Mouse (Mus musculus): Measurements from ENCODE around the gene Camta2. TPM values are rescaled to one million over a fixed set of nuclear protein-coding genes. Genes with fewer than 3 reads are reported as not detected.
A peak's percentile ranks its signal among the peaks of the same experiment; 100 is the strongest.

Camta2 gene
- total and polyA plus RNA-seq, 2 experiments from 2014 or later, result 24.0 to 24.5 TPM

- Histone ChIP-seq H3K4me2 (ENCODE audit: low read depth, low read length, poor library complexity, severe bottlenecking) (no peak overlapping the region), H3K4me3 (ENCODE audit: low read depth, low read length) (no peak overlapping the region), H3K36me3 (ENCODE audit: insufficient read depth, low read length) (peaks cover 27% of the 10 kb centered on the region), H3K9ac (replicated peaks; ENCODE audit: low read length, poor library complexity, severe bottlenecking) (no peak overlapping the region), H3K4me1 (ENCODE audit: insufficient read depth, low read length) (peaks cover 10% of the 10 kb centered on the region), H3K9me3 (ENCODE audit: low read length) (no peaks in the 10 kb centered on the region), H3K27me3 (ENCODE audit: insufficient read depth, low read length) (no peaks in the 10 kb centered on the region), H3K27ac (ENCODE audit: low read depth, low read length) (no peak overlapping the region)
- no peak for TF ChIP-seq CTCF (IDR thresholded peaks at IDR 0.05)
- 80% methylated on average over 2 of the region's 2 CpGs for WGBS
- no peak for DNase-seq (ENCODE audit: low spot score)
- ATAC-seq (ENCODE audit: low FRiP score), result no peak
Measured at GRCm38 (mm10) chr11:70651391-70651790, 36.5 kb downstream of the Camta2 start.

- H3K27me3 ChIP-seq (ENCODE audit: insufficient read depth, low read length), result no peaks in the 10 kb centered on the region
- DNase-seq (ENCODE audit: low spot score) (no peak), ATAC-seq (ENCODE audit: low FRiP score) (no peak)
- no peak overlapping the region for H3K9ac ChIP-seq (replicated peaks; ENCODE audit: low read length, poor library complexity, severe bottlenecking)
- no peak for TF ChIP-seq CTCF (IDR thresholded peaks at IDR 0.05)
- H3K36me3 ChIP-seq (ENCODE audit: insufficient read depth, low read length), result peaks cover 27% of the 10 kb centered on the region
- peaks cover 13% of the 10 kb centered on the region for H3K4me1 ChIP-seq (ENCODE audit: insufficient read depth, low read length)
- H3K4me2 ChIP-seq (ENCODE audit: low read depth, low read length, poor library complexity, severe bottlenecking), result no peak overlapping the region
- no peak overlapping the region for H3K27ac ChIP-seq (ENCODE audit: low read depth, low read length)
- whole genome bisulfite sequencing, result 80% methylated on average over 12 of the region's 12 CpGs
- H3K4me3 ChIP-seq (ENCODE audit: low read depth, low read length), result no peak overlapping the region
- H3K9me3 ChIP-seq (ENCODE audit: low read length), result no peaks in the 10 kb centered on the region
Measured at GRCm38 (mm10) chr11:70650322-70651175, 37.4 kb downstream of the Camta2 start.

- H3K4me2 ChIP-seq (ENCODE audit: low read depth, low read length, poor library complexity, severe bottlenecking), result no peak overlapping the region
- TF ChIP-seq CTCF (IDR thresholded peaks at IDR 0.05), result no peak
- DNase-seq (ENCODE audit: low spot score) (no peak), ATAC-seq (ENCODE audit: low FRiP score) (no peak)
- no peak overlapping the region for H3K9ac ChIP-seq (replicated peaks; ENCODE audit: low read length, poor library complexity, severe bottlenecking)
- H3K27me3 ChIP-seq (ENCODE audit: insufficient read depth, low read length), result no peaks in the 10 kb centered on the region
- H3K4me3 ChIP-seq (ENCODE audit: low read depth, low read length), result no peak overlapping the region
- peaks cover 13% of the 10 kb centered on the region for H3K4me1 ChIP-seq (ENCODE audit: insufficient read depth, low read length)
- no peaks in the 10 kb centered on the region for H3K9me3 ChIP-seq (ENCODE audit: low read length)
- H3K27ac ChIP-seq (ENCODE audit: low read depth, low read length), result no peak overlapping the region
- H3K36me3 ChIP-seq (ENCODE audit: insufficient read depth, low read length), result peaks cover 38% of the 10 kb centered on the region
- WGBS, result 87% methylated on average over 8 of the region's 8 CpGs
Measured at GRCm38 (mm10) chr11:70649185-70649734, 38.6 kb downstream of the Camta2 start.

GRCm38 (mm10) chr11:70648512-70648911 lies 39.4 kb downstream of the Camta2 start:
- no peak for TF ChIP-seq CTCF (IDR thresholded peaks at IDR 0.05)
- H3K9me3 ChIP-seq (ENCODE audit: low read length), result no peaks in the 10 kb centered on the region
- ATAC-seq (ENCODE audit: low FRiP score), result no peak
- peaks cover 13% of the 10 kb centered on the region for H3K4me1 ChIP-seq (ENCODE audit: insufficient read depth, low read length)
- no peak overlapping the region for H3K4me3 ChIP-seq (ENCODE audit: low read depth, low read length)
- no peak overlapping the region for H3K27ac ChIP-seq (ENCODE audit: low read depth, low read length)
- H3K36me3 ChIP-seq (ENCODE audit: insufficient read depth, low read length), result peaks cover 39% of the 10 kb centered on the region
- peak overlapping the region; percentile 100; the same call in 1 of the 2 replicates for H3K4me2 ChIP-seq (ENCODE audit: low read depth, low read length, poor library complexity, severe bottlenecking)
- no peak for DNase-seq (ENCODE audit: low spot score)
- 90% methylated on average over 4 of the region's 4 CpGs for WGBS
- H3K27me3 ChIP-seq (ENCODE audit: insufficient read depth, low read length), result no peaks in the 10 kb centered on the region
- no peak overlapping the region; the same call in 1 of the 2 replicates for H3K9ac ChIP-seq (replicated peaks; ENCODE audit: low read length, poor library complexity, severe bottlenecking)

- H3K36me3 ChIP-seq (ENCODE audit: insufficient read depth, low read length), result peaks cover 39% of the 10 kb centered on the region
- H3K4me2 ChIP-seq (ENCODE audit: low read depth, low read length, poor library complexity, severe bottlenecking), result peak overlapping the region; percentile 100
- H3K9ac ChIP-seq (replicated peaks; ENCODE audit: low read length, poor library complexity, severe bottlenecking), result peak overlapping the region; percentile 83
- peak overlapping the region; percentile 79 for H3K4me3 ChIP-seq (ENCODE audit: low read depth, low read length)
- peak overlapping the region; percentile 90 for H3K27ac ChIP-seq (ENCODE audit: low read depth, low read length)
- H3K9me3 ChIP-seq (ENCODE audit: low read length), result no peaks in the 10 kb centered on the region
- no peak for ATAC-seq (ENCODE audit: low FRiP score)
- H3K27me3 ChIP-seq (ENCODE audit: insufficient read depth, low read length), result no peaks in the 10 kb centered on the region
- 4% methylated on average over 28 of the region's 28 CpGs for WGBS
- no peak for DNase-seq (ENCODE audit: low spot score)
- H3K4me1 ChIP-seq (ENCODE audit: insufficient read depth, low read length), result peaks cover 12% of the 10 kb centered on the region
- TF ChIP-seq CTCF (IDR thresholded peaks at IDR 0.05), result no peak
Measured at GRCm38 (mm10) chr11:70647716-70648420, 40.0 kb downstream of the Camta2 start.

All from midbrain, postnatal 0 days (tissue).